Mouse (Mus musculus): ENCODE results near the gene Nkpd1. TPM values are rescaled to one million over a fixed set of nuclear protein-coding genes. Genes with fewer than 3 reads are reported as not detected.
A peak's percentile ranks its signal among the peaks of the same experiment; 100 is the strongest.
"Not testable (repeated sequence)": the region's sequence is repeated elsewhere in the genome, so short reads cannot be mapped to it uniquely, and the experiment has no call there.

Nkpd1 gene
- polyA plus RNA-seq, 1 experiment from 2014 or later = 0.11 TPM

DNA sequence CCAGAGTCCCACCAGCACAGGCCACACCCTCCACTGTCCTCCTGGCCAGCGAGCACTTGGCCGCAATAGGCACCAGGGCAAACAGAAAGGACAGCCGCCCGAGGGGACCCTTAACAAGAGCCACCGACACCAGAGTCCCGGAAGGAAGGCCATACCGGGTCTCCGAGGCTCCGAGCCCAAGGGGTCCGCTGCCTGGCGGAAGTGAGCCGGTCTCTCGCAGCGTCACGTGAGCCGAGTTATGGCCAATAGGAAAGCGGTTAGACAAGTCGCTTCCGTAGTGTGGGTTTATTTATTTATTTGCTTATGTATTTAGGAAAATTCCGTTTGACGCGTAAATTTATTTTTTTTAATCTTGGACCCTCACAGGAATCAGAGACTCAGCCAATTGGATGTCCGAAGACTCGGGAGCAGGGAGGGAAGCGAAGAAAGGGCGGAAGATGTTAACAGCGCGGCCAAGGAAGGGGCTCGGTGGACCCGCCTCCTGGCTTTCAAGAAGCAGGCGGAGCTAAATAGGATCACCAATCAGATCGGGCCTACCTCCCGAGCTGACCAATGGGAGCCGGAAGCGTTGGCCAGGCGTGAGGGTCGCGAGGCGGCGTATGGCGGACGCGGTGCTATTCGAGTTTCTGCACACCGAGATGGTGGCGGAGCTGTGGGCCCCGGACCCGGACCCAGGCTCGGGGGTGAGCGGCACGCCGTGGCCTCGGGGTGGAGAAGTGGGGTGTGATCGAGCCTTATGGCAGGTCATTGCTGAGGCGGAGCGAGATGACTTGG lies 9.3 kb upstream of the Nkpd1 start, which contains the start of the genes Bloc1s3 and Trappc6a:
TSS of gene Bloc1s3 (minus strand) at position 218 of the 774 bp plus-strand sequence.
TSS of gene Trappc6a (plus strand) at position 246 of the 774 bp plus-strand sequence.
- no peaks in the 10 kb centered on the region for H3K27me3 ChIP-seq (replicated peaks)
- under 1% methylated on average over 56 of the region's 56 CpGs for WGBS
- H3K4me1 ChIP-seq = peaks cover 17% of the 10 kb centered on the region
- H3K9ac ChIP-seq = peak within 1 kb of the TSS; percentile 86
- ATAC-seq (ENCODE audit: low FRiP score, low read depth) = peak; percentile 94
- H3K4me2 ChIP-seq (replicated peaks) = peak within 1 kb of the TSS; percentile 91
- no peaks in the 10 kb centered on the region for H3K36me3 ChIP-seq
- H3K27ac ChIP-seq = 0 out of 2 replicates have a peak within 1 kb of the TSS, but pooled peaks have one; percentile 38
- H3K9me3 ChIP-seq = no peaks in the 10 kb centered on the region
- H3K4me3 ChIP-seq = peak within 1 kb of the TSS; percentile 76

GRCm38 (mm10) chr7:19508924-19509568 lies 8.6 kb upstream of the Nkpd1 start:
- peak overlapping the region; percentile 86 for H3K9ac ChIP-seq
- H3K36me3 ChIP-seq = no peaks in the 10 kb centered on the region
- H3K9me3 ChIP-seq = no peaks in the 10 kb centered on the region
- peak overlapping the region; percentile 91 for H3K4me2 ChIP-seq (replicated peaks)
- H3K27me3 ChIP-seq (replicated peaks) = no peaks in the 10 kb centered on the region
- H3K4me1 ChIP-seq = peaks cover 17% of the 10 kb centered on the region
- H3K27ac ChIP-seq = 0 out of 2 replicates have a peak overlapping the region, but pooled peaks have one; percentile 38
- ATAC-seq (ENCODE audit: low FRiP score, low read depth) = peak; percentile 19
- WGBS = 10% methylated on average over 15 of the region's 15 CpGs
- H3K4me3 ChIP-seq = peak overlapping the region; percentile 76

GRCm38 (mm10) chr7:19509786-19510185 lies 7.9 kb upstream of the Nkpd1 start:
- Histone ChIP-seq H3K27me3 (replicated peaks) (no peaks in the 10 kb centered on the region; the same call in 1 of the 2 replicates), H3K9ac (no peak overlapping the region), H3K9me3 (no peaks in the 10 kb centered on the region), H3K36me3 (no peaks in the 10 kb centered on the region), H3K4me1 (peaks cover 17% of the 10 kb centered on the region), H3K27ac (no peak overlapping the region), H3K4me3 (no peak overlapping the region), H3K4me2 (replicated peaks) (peak overlapping the region; percentile 91)
- ATAC-seq (ENCODE audit: low FRiP score, low read depth) = no peak
- WGBS = 96% methylated on average over 7 of the region's 7 CpGs

DNA sequence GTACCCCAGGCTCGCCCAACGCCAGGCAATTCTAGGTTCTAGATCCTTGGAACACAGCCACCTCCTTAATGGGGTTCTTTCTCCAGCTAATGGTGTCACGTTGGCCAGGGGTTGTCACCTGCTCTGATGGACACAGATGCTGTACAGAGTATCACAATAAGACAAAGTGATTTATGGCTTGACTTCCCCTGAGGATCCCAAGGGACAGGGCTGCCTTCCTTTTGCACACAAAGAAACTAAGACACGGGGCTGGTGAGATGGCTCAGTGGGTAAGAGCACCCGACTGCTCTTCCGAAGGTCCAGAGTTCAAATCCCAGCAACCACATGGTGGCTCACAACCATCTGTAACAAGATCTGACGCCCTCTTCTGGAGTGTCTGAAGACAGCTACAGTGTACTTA lies 5.7 kb upstream of the Nkpd1 start:
- H3K4me2 ChIP-seq (replicated peaks); H3K27me3 ChIP-seq (replicated peaks); H3K27ac ChIP-seq; ATAC-seq (ENCODE audit: low FRiP score, low read depth); H3K36me3 ChIP-seq; H3K9ac ChIP-seq; H3K4me3 ChIP-seq; H3K9me3 ChIP-seq: not testable (repeated sequence)
- peaks cover 11% of the 10 kb centered on the region for H3K4me1 ChIP-seq
- WGBS = 78% methylated on average over 7 of the region's 7 CpGs

DNA sequence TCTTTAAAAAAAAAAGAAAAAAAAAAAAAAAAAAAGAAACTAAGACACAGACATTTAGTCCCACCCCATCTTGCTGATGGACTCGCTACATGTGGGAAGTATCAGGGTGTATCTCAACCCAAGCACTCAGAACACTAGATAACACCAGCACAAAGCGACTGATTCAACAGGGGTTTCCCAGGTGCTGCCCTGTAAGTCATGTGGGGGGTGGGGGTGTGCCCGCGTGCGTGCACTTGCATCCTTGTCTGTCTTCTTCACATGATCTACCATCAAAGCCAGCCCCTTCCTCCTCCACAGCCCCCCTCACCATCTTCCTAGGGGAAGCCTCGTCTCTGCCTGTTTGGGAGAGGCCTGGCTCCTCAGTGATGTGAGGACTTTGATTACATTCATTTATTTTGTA lies 5.3 kb upstream of the Nkpd1 start:
- peaks cover 6% of the 10 kb centered on the region; the same call in 1 of the 2 replicates for H3K27me3 ChIP-seq (replicated peaks)
- peaks cover 7% of the 10 kb centered on the region for H3K4me1 ChIP-seq
- no peak overlapping the region for H3K4me2 ChIP-seq (replicated peaks)
- no peak overlapping the region for H3K9ac ChIP-seq
- WGBS = 80% methylated on average over 6 of the region's 6 CpGs
- no peak overlapping the region for H3K4me3 ChIP-seq
- ATAC-seq (ENCODE audit: low FRiP score, low read depth) = no peak
- no peak overlapping the region for H3K27ac ChIP-seq
- H3K36me3 ChIP-seq = no peaks in the 10 kb centered on the region
- no peaks in the 10 kb centered on the region for H3K9me3 ChIP-seq

- 4% methylated on average over 23 of the region's 23 CpGs for WGBS
- no peaks in the 10 kb centered on the region for H3K36me3 ChIP-seq
- no peak overlapping the region for H3K27ac ChIP-seq
- ATAC-seq (ENCODE audit: low FRiP score, low read depth) = no peak
- H3K9ac ChIP-seq = peak overlapping the region; percentile 47
- peak overlapping the region; percentile 58 for H3K4me2 ChIP-seq (replicated peaks)
- H3K27me3 ChIP-seq (replicated peaks) = peaks cover 82% of the 10 kb centered on the region
- H3K4me3 ChIP-seq = peak overlapping the region; percentile 19
- H3K9me3 ChIP-seq = no peaks in the 10 kb centered on the region
- H3K4me1 ChIP-seq = peaks cover 36% of the 10 kb centered on the region
Measured at GRCm38 (mm10) chr7:19520032-19520431, 2.4 kb downstream of the Nkpd1 start.

GRCm38 (mm10) chr7:19523017-19523756 lies 5.5 kb downstream of the Nkpd1 start:
- Histone ChIP-seq H3K36me3 (no peaks in the 10 kb centered on the region), H3K4me1 (peaks cover 30% of the 10 kb centered on the region), H3K9ac (0 out of 2 replicates have a peak overlapping the region, but pooled peaks have one; percentile 40), H3K4me3 (peak overlapping the region; percentile 34), H3K4me2 (replicated peaks) (peak overlapping the region; percentile 70), H3K27ac (no peak overlapping the region), H3K9me3 (no peaks in the 10 kb centered on the region), H3K27me3 (replicated peaks) (peaks cover 76% of the 10 kb centered on the region)
- ATAC-seq (ENCODE audit: low FRiP score, low read depth) = no peak; the same call in 1 of the 2 replicates
- 15% methylated on average over 72 of the region's 72 CpGs for WGBS

DNA sequence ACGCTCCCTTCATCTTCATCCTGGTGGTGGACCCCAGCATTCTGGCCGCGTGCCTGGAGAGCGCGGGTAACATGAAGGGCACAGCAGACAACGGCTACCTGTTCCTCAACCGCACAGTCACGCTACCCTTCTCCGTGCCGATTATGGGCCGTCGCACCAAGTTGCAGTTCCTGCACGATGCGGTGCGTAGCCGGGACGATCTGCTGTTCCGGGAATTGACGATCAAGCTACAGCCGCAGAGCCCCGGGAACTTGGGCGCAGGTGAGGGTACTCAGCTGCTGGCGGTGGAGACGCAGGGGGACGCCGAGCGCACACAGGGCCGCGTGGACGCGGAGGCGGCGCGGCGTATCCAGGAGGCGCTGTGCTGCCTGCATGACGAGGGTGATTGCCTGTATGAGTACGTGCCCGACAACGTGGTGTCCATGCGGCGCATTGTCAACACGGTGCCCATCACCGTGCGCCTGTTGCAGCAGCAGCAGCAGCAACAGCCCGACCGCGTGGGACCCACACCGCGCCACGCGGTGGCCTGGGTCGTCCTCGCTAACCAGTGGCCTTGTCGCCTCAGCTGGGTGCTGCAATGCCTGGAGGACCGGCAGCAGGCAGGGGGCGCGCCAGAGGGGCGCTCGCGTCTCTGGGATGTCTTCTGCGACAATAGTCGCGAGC lies 6.2 kb downstream of the Nkpd1 start:
- Histone ChIP-seq H3K27me3 (replicated peaks) (peaks cover 69% of the 10 kb centered on the region), H3K9me3 (no peaks in the 10 kb centered on the region), H3K4me1 (peaks cover 30% of the 10 kb centered on the region), H3K9ac (peak overlapping the region; percentile 33), H3K36me3 (peaks cover 2% of the 10 kb centered on the region), H3K4me3 (peak overlapping the region; percentile 34), H3K4me2 (replicated peaks) (peak overlapping the region; percentile 70), H3K27ac (no peak overlapping the region)
- peak; percentile 65 for ATAC-seq (ENCODE audit: low FRiP score, low read depth)
- WGBS = 2% methylated on average over 64 of the region's 64 CpGs

GRCm38 (mm10) chr7:19524420-19525104 lies 6.9 kb downstream of the Nkpd1 start:
- Histone ChIP-seq H3K4me3 (peak overlapping the region; percentile 34), H3K27ac (no peak overlapping the region), H3K4me1 (peaks cover 29% of the 10 kb centered on the region), H3K9ac (peak overlapping the region; percentile 33), H3K36me3 (peaks cover 8% of the 10 kb centered on the region), H3K9me3 (no peaks in the 10 kb centered on the region), H3K4me2 (replicated peaks) (peak overlapping the region; percentile 70), H3K27me3 (replicated peaks) (peaks cover 62% of the 10 kb centered on the region)
- WGBS = 12% methylated on average over 24 of the region's 24 CpGs
- peak; percentile 49 for ATAC-seq (ENCODE audit: low FRiP score, low read depth)

DNA sequence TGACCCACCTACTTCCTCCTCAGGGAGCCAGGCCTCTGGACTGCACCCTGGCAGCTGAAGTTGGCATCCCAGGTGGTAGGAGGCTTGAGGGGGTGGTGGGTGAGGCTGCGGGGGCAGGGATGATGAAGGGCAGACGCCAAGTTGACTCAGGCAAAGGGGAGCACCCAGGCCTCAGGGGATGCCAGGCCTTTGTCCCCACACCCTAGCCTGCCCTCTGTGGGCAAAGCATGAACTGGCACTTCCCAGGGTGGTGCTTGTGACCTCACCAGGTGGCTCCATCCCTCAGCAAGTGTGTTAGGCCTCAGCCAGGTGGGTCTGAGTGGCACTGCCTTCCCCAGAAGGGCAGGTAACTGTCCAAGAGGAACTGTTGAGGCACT lies 7.5 kb downstream of the Nkpd1 start:
- Histone ChIP-seq H3K27ac (no peak overlapping the region), H3K4me3 (no peak overlapping the region), H3K9me3 (no peaks in the 10 kb centered on the region), H3K9ac (no peak overlapping the region), H3K4me2 (replicated peaks) (no peak overlapping the region; the same call in 1 of the 2 replicates), H3K4me1 (peaks cover 23% of the 10 kb centered on the region), H3K36me3 (peaks cover 14% of the 10 kb centered on the region), H3K27me3 (replicated peaks) (peaks cover 56% of the 10 kb centered on the region)
- 65% methylated on average over 2 of the region's 2 CpGs for whole genome bisulfite sequencing
- no peak for ATAC-seq (ENCODE audit: low FRiP score, low read depth)

DNA sequence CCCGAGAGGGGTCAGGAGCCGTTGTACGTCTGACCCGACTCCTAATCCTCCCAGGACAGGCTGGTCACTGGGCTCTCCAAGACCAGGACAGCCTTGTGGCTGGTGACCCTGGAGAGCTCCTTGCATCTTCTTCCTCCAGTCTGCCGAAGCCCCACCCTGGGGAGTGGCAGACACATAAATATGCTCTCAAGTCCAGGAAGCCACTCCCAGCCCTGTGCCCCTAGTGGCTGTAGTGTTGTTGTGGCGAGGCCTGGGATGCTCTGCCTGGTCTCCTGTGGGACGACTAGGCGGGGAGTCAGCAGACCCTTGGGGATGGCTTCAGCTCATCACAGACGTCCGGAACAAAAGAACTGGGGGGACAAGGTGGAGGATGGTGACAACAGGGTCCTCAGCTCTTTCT lies 13.4 kb downstream of the Nkpd1 start:
- no peaks in the 10 kb centered on the region for H3K9me3 ChIP-seq
- peaks cover 71% of the 10 kb centered on the region for H3K36me3 ChIP-seq
- no peak for ATAC-seq (ENCODE audit: low FRiP score, low read depth)
- no peaks in the 10 kb centered on the region for H3K27me3 ChIP-seq (replicated peaks)
- H3K9ac ChIP-seq = no peak overlapping the region
- H3K4me2 ChIP-seq (replicated peaks) = no peak overlapping the region
- no peaks in the 10 kb centered on the region for H3K4me1 ChIP-seq
- 72% methylated on average over 10 of the region's 10 CpGs for WGBS
- no peak overlapping the region for H3K4me3 ChIP-seq
- no peak overlapping the region for H3K27ac ChIP-seq

Measured in neural tube, embryonic 12.5 days (tissue).